Mouse (Mus musculus): ENCODE results near the gene B4galnt4. TPM values are rescaled to one million over a fixed set of nuclear protein-coding genes. Genes with fewer than 3 reads are reported as not detected.
A peak's percentile ranks its signal among the peaks of the same experiment; 100 is the strongest.

The B4galnt4 gene
- polyA plus RNA-seq, 1 experiment: 15.8 TPM

DNA sequence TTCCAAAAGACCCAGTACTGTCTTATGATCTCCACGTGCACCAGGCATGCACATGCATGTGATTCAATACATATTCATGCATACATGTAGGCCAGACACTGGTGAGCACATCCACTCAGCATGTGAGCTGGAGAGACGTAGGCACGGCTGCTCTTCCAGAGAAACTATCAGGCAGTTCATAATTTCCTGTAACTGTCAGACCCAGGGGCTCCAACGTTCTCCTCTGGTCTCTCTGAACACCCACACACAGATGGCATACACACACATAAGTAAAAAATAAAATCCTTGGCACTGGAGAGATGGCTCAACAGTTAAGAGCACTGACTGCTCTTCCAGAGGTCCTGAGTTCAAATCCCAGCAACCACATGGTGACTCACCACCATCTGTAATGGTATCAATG lies 12.9 kb downstream of the B4galnt4 start:
- Histone ChIP-seq H3K4me3 (ENCODE audit: low read depth, low read length) (no peak overlapping the region), H3K4me1 (ENCODE audit: control insufficient read depth, insufficient read depth, insufficient read length, low read length) (peaks cover 5% of the 10 kb centered on the region; the same call in 1 of the 2 replicates), H3K36me3 (ENCODE audit: control insufficient read depth, insufficient read depth, low read length) (no peaks in the 10 kb centered on the region), H3K27me3 (ENCODE audit: control insufficient read depth, insufficient read depth, low read length) (0 out of 2 replicates have a peak, but pooled peaks cover 2% of the 10 kb centered on the region), H3K27ac (ENCODE audit: insufficient read depth, low read depth, low read length) (no peak overlapping the region)
- 79% methylated on average over 4 of the region's 4 CpGs for WGBS
- TF ChIP-seq POLR2A (IDR thresholded peaks at IDR 0.05; ENCODE audit: low read depth, low read length): no peak
- TF ChIP-seq CTCF (IDR thresholded peaks at IDR 0.05; ENCODE audit: extremely low read depth, insufficient read length, insufficient replicate concordance, low read depth, low read length): no peak

DNA sequence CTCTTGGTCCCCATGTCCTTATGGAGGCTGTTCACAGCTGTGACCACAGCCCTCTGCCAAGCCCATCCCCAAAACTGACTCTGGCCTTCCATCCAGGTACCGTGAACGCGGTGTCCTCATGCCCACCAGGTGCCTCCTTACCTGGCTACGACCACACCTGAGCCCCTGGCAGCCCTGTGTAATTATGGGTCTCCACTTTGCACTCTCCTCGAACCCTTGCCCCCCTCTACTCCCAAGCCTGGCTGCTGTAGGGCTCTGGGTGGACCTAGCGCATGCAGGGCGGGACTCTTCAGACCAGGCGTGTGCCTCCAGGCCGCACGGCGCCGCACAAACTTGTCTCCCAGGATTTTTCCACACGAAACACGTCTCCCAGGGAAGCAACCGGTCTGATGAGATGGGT lies 16.9 kb downstream of the B4galnt4 start, which contains the start of gene Pkp3:
Gene Pkp3 (plus strand): TSS at position 378 of the 400 bp plus-strand sequence.
- TF ChIP-seq CTCF (IDR thresholded peaks at IDR 0.05; ENCODE audit: extremely low read depth, insufficient read length, insufficient replicate concordance, low read depth, low read length): no peak
- no peak for TF ChIP-seq POLR2A (IDR thresholded peaks at IDR 0.05; ENCODE audit: low read depth, low read length)
- peaks cover 9% of the 10 kb centered on the region; the same call in 1 of the 2 replicates for H3K4me1 ChIP-seq (ENCODE audit: control insufficient read depth, insufficient read depth, insufficient read length, low read length)
- no peak within 1 kb of the TSS for H3K4me3 ChIP-seq (ENCODE audit: low read depth, low read length)
- H3K36me3 ChIP-seq (ENCODE audit: control insufficient read depth, insufficient read depth, low read length): peaks cover 18% of the 10 kb centered on the region
- no peak within 1 kb of the TSS for H3K27ac ChIP-seq (ENCODE audit: insufficient read depth, low read depth, low read length)
- H3K27me3 ChIP-seq (ENCODE audit: control insufficient read depth, insufficient read depth, low read length): no peaks in the 10 kb centered on the region
- WGBS: 93% methylated on average over 15 of the region's 15 CpGs

DNA sequence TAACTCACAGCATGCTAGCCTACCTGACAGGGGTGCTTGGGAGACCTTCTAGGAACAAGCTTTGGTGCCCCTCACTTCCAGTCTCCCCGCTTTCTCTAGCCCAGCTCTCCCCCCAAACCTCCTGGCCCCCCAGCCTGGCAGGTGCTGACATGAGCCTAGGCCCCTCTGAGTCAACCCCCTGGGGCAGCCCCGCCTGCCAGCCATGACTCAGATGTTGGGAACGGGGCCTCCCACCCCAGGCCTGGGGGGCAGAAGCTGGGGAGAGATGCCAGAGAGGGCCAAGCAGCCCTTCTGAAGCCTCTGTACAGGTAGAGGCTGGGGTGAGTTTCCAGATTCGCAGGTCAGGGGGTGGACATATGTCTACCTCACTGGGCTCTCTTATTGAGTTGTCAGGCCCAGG lies 18.0 kb downstream of the B4galnt4 start:
- Histone ChIP-seq H3K27me3 (ENCODE audit: control insufficient read depth, insufficient read depth, low read length) (no peaks in the 10 kb centered on the region), H3K36me3 (ENCODE audit: control insufficient read depth, insufficient read depth, low read length) (peaks cover 24% of the 10 kb centered on the region), H3K27ac (ENCODE audit: insufficient read depth, low read depth, low read length) (no peak overlapping the region), H3K4me3 (ENCODE audit: low read depth, low read length) (no peak overlapping the region), H3K4me1 (ENCODE audit: control insufficient read depth, insufficient read depth, insufficient read length, low read length) (peaks cover 9% of the 10 kb centered on the region; the same call in 1 of the 2 replicates)
- TF ChIP-seq CTCF (IDR thresholded peaks at IDR 0.05; ENCODE audit: extremely low read depth, insufficient read length, insufficient replicate concordance, low read depth, low read length) (no peak), POLR2A (IDR thresholded peaks at IDR 0.05; ENCODE audit: low read depth, low read length) (no peak)
- WGBS: 79% methylated on average over 4 of the region's 4 CpGs

DNA sequence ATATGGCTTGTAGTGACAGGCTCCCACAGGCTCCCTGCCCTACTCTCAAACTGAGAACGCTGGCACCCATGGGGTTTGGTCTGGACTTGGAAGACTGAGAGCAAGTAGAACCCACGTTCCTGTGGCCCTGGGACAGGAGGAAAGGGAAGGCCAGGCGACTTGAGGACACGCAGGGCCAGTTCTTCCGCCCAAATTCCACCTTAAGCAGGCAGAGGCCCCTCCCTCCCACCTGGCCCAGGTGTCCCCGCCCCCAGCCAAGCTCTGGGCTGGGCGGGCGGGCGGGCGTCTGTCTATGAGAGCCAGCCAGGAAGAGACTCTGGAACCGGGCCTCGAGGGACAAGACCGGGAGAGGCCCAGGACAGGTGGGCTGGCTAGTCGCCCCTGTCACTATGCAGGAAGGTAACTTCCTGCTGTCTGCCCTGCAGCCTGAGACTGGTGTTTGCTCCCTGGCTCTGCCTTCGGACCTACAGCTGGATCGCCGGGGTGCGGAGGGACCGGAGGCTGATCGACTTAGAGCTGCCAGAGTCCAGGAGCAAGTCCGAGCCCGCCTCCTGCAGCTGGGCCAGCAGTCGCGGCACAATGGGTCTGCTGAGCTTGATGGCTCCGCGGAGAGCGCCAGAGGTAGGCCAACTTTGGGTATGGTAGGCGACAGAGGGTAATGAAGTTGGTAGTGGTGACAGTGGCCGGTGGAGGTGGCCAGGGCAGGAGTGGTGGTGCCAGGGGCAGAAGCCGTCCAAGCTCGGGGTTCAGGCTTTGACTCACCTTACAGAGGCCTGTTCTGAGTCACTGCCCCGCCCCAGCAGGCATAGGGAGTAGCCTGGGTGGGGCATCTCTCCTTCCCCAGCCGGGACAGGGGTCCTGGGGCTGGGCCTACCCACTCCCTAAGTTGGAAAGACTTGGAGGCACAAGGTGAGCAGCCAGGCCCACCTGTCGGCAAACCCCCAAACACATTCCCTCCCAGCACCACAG lies 18.9 kb downstream of the B4galnt4 start:
- peak overlapping the region; percentile 90 for H3K27ac ChIP-seq (ENCODE audit: insufficient read depth, low read depth, low read length)
- H3K36me3 ChIP-seq (ENCODE audit: control insufficient read depth, insufficient read depth, low read length): peaks cover 30% of the 10 kb centered on the region
- peaks cover 9% of the 10 kb centered on the region; the same call in 1 of the 2 replicates for H3K4me1 ChIP-seq (ENCODE audit: control insufficient read depth, insufficient read depth, insufficient read length, low read length)
- peak overlapping the region; percentile 79 for H3K4me3 ChIP-seq (ENCODE audit: low read depth, low read length)
- 18% methylated on average over 34 of the region's 34 CpGs for WGBS
- TF ChIP-seq CTCF (IDR thresholded peaks at IDR 0.05; ENCODE audit: extremely low read depth, insufficient read length, insufficient replicate concordance, low read depth, low read length): no peak
- TF ChIP-seq POLR2A (IDR thresholded peaks at IDR 0.05; ENCODE audit: low read depth, low read length): peak; percentile 55; the same call in 1 of the 2 replicates
- H3K27me3 ChIP-seq (ENCODE audit: control insufficient read depth, insufficient read depth, low read length): no peaks in the 10 kb centered on the region

DNA sequence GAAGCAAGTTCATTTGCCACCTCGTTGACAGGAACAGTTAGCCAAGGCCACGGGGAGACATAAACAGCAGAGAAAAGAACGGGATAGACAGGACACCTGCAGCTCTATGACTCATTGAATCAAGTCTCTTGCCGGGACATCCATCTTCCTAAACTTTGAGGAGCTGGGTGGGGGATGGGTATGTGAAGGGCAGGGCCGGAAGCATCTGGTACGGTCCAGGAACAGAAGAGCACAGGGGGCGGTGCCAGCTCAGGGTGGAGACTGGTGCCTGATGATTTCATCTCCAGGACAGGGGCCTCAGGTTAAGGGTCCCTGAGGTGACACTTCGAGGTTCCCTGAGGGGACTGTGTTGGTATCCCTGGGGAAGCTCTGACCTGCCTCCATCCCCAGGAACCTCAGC lies 27.0 kb downstream of the B4galnt4 start:
- WGBS: 47% methylated on average over 8 of the region's 8 CpGs
- Histone ChIP-seq H3K4me3 (ENCODE audit: low read depth, low read length) (peak overlapping the region; percentile 54), H3K4me1 (ENCODE audit: control insufficient read depth, insufficient read depth, insufficient read length, low read length) (peaks cover 15% of the 10 kb centered on the region), H3K36me3 (ENCODE audit: control insufficient read depth, insufficient read depth, low read length) (peaks cover 48% of the 10 kb centered on the region), H3K27ac (ENCODE audit: insufficient read depth, low read depth, low read length) (no peak overlapping the region), H3K27me3 (ENCODE audit: control insufficient read depth, insufficient read depth, low read length) (no peaks in the 10 kb centered on the region)
- TF ChIP-seq POLR2A (IDR thresholded peaks at IDR 0.05; ENCODE audit: low read depth, low read length) (no peak), CTCF (IDR thresholded peaks at IDR 0.05; ENCODE audit: extremely low read depth, insufficient read length, insufficient replicate concordance, low read depth, low read length) (no peak)

DNA sequence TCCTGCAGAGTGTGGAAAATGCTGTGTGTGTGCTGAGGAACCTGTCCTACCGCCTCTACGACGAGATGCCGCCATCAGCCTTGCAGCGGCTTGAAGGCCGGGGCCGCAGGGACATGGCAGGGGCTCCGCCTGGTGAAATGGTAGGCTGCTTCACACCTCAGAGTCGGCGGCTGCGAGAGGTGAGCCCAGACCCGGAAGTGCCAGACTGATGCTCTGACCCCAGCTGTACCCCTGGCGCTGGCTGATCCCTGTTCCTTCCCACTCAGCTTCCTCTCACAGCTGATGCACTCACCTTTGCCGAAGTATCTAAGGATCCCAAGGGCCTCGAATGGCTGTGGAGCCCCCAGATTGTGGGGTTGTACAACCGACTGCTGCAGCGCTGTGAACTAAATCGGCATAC lies 27.6 kb downstream of the B4galnt4 start:
- Histone ChIP-seq H3K4me3 (ENCODE audit: low read depth, low read length) (peak overlapping the region; percentile 54), H3K27me3 (ENCODE audit: control insufficient read depth, insufficient read depth, low read length) (no peaks in the 10 kb centered on the region), H3K4me1 (ENCODE audit: control insufficient read depth, insufficient read depth, insufficient read length, low read length) (peaks cover 15% of the 10 kb centered on the region), H3K27ac (ENCODE audit: insufficient read depth, low read depth, low read length) (no peak overlapping the region), H3K36me3 (ENCODE audit: control insufficient read depth, insufficient read depth, low read length) (peaks cover 43% of the 10 kb centered on the region)
- TF ChIP-seq CTCF (IDR thresholded peaks at IDR 0.05; ENCODE audit: extremely low read depth, insufficient read length, insufficient replicate concordance, low read depth, low read length): no peak
- TF ChIP-seq POLR2A (IDR thresholded peaks at IDR 0.05; ENCODE audit: low read depth, low read length): no peak
- WGBS: 60% methylated on average over 18 of the region's 18 CpGs

DNA sequence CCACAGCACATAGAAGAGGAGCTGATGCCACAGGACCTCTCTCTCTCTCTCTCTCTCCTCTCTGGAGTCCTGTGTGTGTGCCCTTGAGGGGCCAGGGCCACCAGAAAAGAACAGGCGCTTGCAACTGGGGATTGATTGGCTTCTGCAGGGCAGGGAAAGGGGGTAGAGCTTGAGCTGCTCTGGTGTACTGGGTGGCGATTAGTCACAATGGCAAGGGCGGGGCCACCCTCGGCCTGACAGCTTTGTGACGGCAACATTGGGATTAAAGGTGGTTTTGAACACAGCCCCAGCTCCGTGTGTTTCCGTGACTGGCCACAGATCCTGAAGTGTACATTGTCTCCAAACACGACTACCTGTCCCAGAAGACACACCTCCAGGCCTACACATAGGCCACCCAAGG lies 29.3 kb downstream of the B4galnt4 start:
- Histone ChIP-seq H3K27ac (ENCODE audit: insufficient read depth, low read depth, low read length) (peak overlapping the region; percentile 70), H3K36me3 (ENCODE audit: control insufficient read depth, insufficient read depth, low read length) (peaks cover 36% of the 10 kb centered on the region), H3K4me1 (ENCODE audit: control insufficient read depth, insufficient read depth, insufficient read length, low read length) (peaks cover 15% of the 10 kb centered on the region), H3K4me3 (ENCODE audit: low read depth, low read length) (no peak overlapping the region), H3K27me3 (ENCODE audit: control insufficient read depth, insufficient read depth, low read length) (no peaks in the 10 kb centered on the region)
- 43% methylated on average over 8 of the region's 8 CpGs for WGBS
- TF ChIP-seq POLR2A (IDR thresholded peaks at IDR 0.05; ENCODE audit: low read depth, low read length) (no peak), CTCF (IDR thresholded peaks at IDR 0.05; ENCODE audit: extremely low read depth, insufficient read length, insufficient replicate concordance, low read depth, low read length) (no peak)

Measured in small intestine, adult 2 months (tissue).